Mouse (Mus musculus) neural tube, embryonic 11.5 days (tissue): Measurements from ENCODE around the gene Gm9767. TPM values are rescaled to one million over a fixed set of nuclear protein-coding genes. Genes with fewer than 3 reads are reported as not detected.

Experiments used
- ATAC-seq: fragments of 200-750 bp; cut with Nextera tagmentation; 2 replicates; pipeline ENCODE4 v1.8.0; 2017; ENCODE audit warnings: moderate number of reproducible peaks, mild to moderate bottlenecking, moderate TSS enrichment, moderate library complexity; ENCODE audit not compliant: insufficient read depth, low FRiP score, low TSS enrichment
- DNase-seq: peaks from one replicate; pipeline ENCODE4 v3.0.0-alpha.2; 2015; ENCODE audit warnings: low spot score
- H3K27ac ChIP-seq: fragments of 300-500 bp; sonication (generic); 2 replicates; pipeline ENCODE4 v1.5.1; 2014; ENCODE audit warnings: low read depth, mild to moderate bottlenecking, low read length
- H3K27me3 ChIP-seq: fragments of 300-500 bp; sonication (generic); 2 replicates; pipeline ENCODE4 v1.6.1; 2014; ENCODE audit warnings: mild to moderate bottlenecking, low read length, mixed read lengths; ENCODE audit not compliant: control insufficient read depth, insufficient read depth
- H3K36me3 ChIP-seq: fragments of 300-500 bp; sonication (generic); 2 replicates; pipeline ENCODE4 v1.6.1; 2014; ENCODE audit warnings: mild to moderate bottlenecking, low read length, moderate library complexity, mixed read lengths; ENCODE audit not compliant: control insufficient read depth, insufficient read depth
- H3K4me1 ChIP-seq: fragments of 300-500 bp; sonication (generic); 2 replicates; pipeline ENCODE4 v1.6.1; 2014; ENCODE audit warnings: low read length, mixed read lengths; ENCODE audit not compliant: control insufficient read depth, insufficient read depth
- H3K4me2 ChIP-seq: fragments of 300-500 bp; sonication (generic); 2 replicates; pipeline ENCODE4 v1.6.1; 2014; ENCODE audit warnings: low read depth, mild to moderate bottlenecking, moderate library complexity
- H3K4me3 ChIP-seq: fragments of 300-500 bp; sonication (generic); 2 replicates; pipeline ENCODE4 v1.5.1; 2014; ENCODE audit warnings: low read depth, low read length
- H3K9ac ChIP-seq: fragments of 300-500 bp; sonication (generic); 2 replicates; pipeline ENCODE4 v1.6.1; 2014; ENCODE audit warnings: mild to moderate bottlenecking, low read length
- H3K9me3 ChIP-seq: fragments of 300-500 bp; sonication (generic); 2 replicates; pipeline ENCODE4 v1.6.1; 2016; ENCODE audit warnings: low read length; ENCODE audit not compliant: control insufficient read depth
- WGBS: fragments of 180-500 bp; shearing (Covaris S2); extraction: QIAGEN DNeasy Blood & Tissue Kit; methylation state at CpG from one replicate; pipeline ENCODE4 v1.1.7; 2014; 5-methylcytosine and 5-hydroxymethylcytosine counted together
- polyA plus RNA-seq: library from polyadenylated mRNA; unstranded; fragments of >200 nt; fragmentation: Nextera tagmentation; extraction: Ambion mirVana; gene quantifications from 2 replicates; pipeline ENCODE4 v1.2.1, GENCODE M21; 2014

The Gm9767 gene
- polyA plus RNA-seq, 1 experiment from 2014 or later: 0.49 TPM

DNA sequence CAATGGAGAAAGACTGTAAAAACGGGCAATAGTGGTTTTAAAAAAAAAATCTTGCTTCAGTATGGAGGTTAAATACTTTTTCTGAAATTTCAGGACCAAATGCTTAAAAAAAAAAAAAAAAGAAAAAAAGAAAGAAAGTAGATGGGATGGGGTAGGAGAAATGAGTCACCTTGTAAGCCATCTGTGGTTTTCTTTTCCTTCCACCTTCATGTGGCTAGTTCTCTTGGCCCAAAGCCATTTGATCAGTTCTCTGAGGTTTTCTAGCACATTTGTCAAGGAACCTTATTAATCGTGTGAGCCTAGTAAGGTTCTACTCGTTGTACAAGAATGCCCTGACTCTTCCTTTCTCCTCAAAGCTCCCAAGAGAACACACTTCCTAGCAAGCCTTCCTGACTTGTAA lies 1.6 kb downstream of the Gm9767 start:
- Histone ChIP-seq H3K27me3 (no peaks in the 10 kb centered on the region), H3K9me3 (no peaks in the 10 kb centered on the region), H3K9ac (no peak overlapping the region), H3K4me2 (no peak overlapping the region), H3K36me3 (no peaks in the 10 kb centered on the region), H3K27ac (no peak overlapping the region), H3K4me3 (no peak overlapping the region), H3K4me1 (no peaks in the 10 kb centered on the region)
- 85% methylated on average over 3 of the region's 3 CpGs for WGBS
- DNase-seq: no peak
- no peak for ATAC-seq

DNA sequence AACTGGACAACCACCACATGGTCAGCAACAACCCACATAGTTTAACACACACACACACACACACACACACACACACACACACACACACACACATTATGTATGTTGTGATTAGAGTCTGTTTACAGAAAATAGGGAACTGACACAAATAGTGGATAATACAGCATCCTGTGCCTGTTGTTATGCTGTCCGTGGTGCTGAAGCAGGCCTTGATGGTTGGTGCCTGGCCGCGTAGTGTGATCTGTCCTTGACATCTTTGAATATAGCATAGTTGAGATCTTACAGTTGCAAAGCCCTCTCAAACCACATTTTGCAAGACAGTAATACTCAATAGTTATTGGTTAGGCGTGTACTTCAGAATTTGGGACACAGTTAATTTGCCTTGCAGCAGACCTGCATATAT lies 4.0 kb downstream of the Gm9767 start:
- no peaks in the 10 kb centered on the region for H3K9me3 ChIP-seq
- H3K4me2 ChIP-seq: no peak overlapping the region
- DNase-seq (peak; percentile 12), ATAC-seq (no peak)
- H3K9ac ChIP-seq: no peak overlapping the region
- no peak overlapping the region for H3K4me3 ChIP-seq
- no peaks in the 10 kb centered on the region for H3K4me1 ChIP-seq
- WGBS: 75% methylated on average over 4 of the region's 4 CpGs
- no peaks in the 10 kb centered on the region for H3K27me3 ChIP-seq
- H3K36me3 ChIP-seq: no peaks in the 10 kb centered on the region
- H3K27ac ChIP-seq: no peak overlapping the region

DNA sequence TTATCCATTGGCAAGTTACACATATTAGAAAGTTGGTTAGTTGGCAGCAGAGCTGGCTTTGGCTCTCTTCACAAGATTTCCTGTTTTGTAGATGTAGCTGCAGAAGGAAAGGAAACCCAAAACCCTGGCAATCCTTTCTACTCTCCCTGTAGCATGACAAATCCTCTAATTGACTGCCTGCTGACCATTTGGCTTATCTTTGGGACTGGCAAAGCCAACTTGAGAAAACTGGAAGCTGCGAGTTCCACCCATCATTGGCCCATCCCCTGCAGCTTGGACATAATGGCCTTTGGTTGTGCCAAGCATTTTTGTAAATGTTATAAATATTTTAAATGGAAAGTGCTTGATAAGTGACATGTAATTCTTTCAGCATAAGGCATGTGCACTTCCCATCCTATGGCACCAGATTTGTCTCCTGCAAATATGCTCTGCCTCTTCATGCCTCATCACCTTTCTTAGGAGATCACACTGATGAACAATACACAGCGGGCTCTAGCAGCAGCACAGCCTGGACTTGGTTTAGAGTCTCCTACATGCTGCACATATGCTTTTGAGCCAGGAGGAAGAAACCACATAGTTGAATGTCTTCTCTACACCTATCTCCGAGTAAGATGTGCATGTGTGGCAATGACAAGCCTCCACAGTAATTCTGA lies 25.4 kb downstream of the Gm9767 start:
- Histone ChIP-seq H3K4me2 (no peak overlapping the region), H3K36me3 (no peaks in the 10 kb centered on the region), H3K9me3 (no peaks in the 10 kb centered on the region), H3K27ac (no peak overlapping the region), H3K4me3 (no peak overlapping the region), H3K27me3 (no peaks in the 10 kb centered on the region), H3K9ac (no peak overlapping the region), H3K4me1 (no peaks in the 10 kb centered on the region)
- no peak for DNase-seq
- 83% methylated on average over 3 of the region's 3 CpGs for WGBS
- ATAC-seq: no peak

DNA sequence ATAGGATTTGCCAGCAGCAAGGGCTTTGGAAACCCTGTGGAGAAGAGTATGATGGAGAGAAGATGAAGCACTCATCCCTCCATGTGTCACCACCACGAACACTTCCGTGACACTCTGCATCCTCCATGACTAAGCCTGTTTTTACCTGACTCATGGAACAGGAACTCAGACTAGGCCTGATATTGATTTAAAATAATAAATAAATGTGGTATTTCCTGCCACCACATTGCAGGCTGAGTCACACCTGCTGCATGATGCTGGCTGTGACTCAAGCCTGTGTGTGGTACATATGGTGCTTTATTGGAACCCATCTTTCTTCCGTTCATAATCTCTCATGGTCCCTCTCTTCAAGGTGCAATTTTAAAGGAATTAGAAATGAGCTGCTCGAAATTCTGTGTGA lies 36.4 kb downstream of the Gm9767 start:
- H3K9me3 ChIP-seq: no peaks in the 10 kb centered on the region
- H3K36me3 ChIP-seq: no peaks in the 10 kb centered on the region
- no peak overlapping the region for H3K27ac ChIP-seq
- no peak overlapping the region for H3K4me3 ChIP-seq
- H3K27me3 ChIP-seq: no peaks in the 10 kb centered on the region
- no peaks in the 10 kb centered on the region for H3K4me1 ChIP-seq
- DNase-seq (no peak), ATAC-seq (no peak)
- H3K4me2 ChIP-seq: no peak overlapping the region
- no peak overlapping the region for H3K9ac ChIP-seq
- 94% methylated on average over 4 of the region's 4 CpGs for WGBS

DNA sequence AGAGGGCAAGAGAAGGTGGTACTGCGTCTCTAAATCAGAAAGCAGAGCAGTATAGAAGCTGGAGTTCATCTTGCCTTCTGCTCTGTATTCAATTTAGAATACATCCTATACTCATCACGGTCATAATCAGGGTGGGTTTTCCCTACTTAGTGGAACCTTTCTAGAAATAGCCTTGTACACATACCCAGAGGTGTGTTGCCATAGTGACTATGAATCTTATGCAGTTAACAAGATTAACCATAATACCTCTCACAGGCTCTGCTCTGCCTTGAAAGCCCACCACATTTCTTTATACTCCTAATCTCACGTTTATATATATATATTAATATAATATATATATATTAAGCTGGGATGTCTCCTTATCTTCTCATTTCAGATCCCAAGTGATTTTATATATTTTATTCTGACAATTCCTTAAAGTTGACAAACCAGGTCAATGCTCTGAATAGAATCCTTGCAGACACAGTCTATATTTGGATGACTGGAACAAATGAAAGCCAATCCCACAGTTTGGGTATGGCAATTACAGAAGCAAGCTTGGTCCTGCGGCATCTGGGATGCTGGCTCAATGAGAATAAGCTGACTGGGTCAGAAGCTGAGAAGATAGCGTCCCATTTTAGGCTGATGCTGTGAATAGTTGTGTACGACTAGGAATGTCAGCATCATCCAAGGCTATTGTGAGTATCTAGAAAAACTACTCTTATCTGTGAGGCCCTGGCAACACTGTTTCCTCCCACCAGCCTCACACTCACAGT lies 41.2 kb downstream of the Gm9767 start:
- WGBS: 86% methylated on average over 6 of the region's 6 CpGs
- Histone ChIP-seq H3K4me2 (no peak overlapping the region), H3K27me3 (no peaks in the 10 kb centered on the region), H3K9ac (no peak overlapping the region), H3K4me3 (no peak overlapping the region), H3K9me3 (no peaks in the 10 kb centered on the region), H3K36me3 (no peaks in the 10 kb centered on the region), H3K27ac (no peak overlapping the region), H3K4me1 (no peaks in the 10 kb centered on the region)
- DNase-seq (no peak), ATAC-seq (no peak)

DNA sequence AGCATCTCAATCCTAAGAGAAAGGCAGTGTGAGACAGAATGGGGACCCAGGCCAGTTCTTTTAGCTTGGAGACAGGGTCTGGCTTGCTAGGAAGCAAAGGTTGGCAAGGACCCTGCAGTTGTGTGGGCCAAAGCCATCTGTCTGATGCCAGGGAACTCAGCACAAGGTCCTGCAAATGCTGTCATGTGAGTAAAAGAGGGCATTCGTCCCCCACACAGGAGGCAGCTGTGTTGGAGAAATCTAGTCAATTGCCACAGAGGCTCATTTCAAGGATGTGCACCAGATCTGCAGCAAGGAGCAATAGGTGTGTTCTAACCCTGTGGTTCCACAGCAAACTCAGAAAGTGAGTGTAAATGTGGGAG lies 41.7 kb downstream of the Gm9767 start:
- Histone ChIP-seq H3K4me3 (no peak overlapping the region), H3K4me2 (no peak overlapping the region), H3K4me1 (no peaks in the 10 kb centered on the region), H3K27me3 (no peaks in the 10 kb centered on the region), H3K9me3 (no peaks in the 10 kb centered on the region), H3K27ac (no peak overlapping the region), H3K36me3 (no peaks in the 10 kb centered on the region), H3K9ac (no peak overlapping the region)
- ATAC-seq (no peak), DNase-seq (no peak)
- WGBS: 79% methylated on average over 1 of the region's 1 CpGs

Other genes with a start within 250 kb of the Gm9767 start
- 14.8 and 15.0 TPM in 2 replicates for gene Tmem200a, start 797 bp downstream of the Gm9767 start, polyA plus RNA-seq
- 0.24 TPM in 1 of 2 replicates, not detected in the other for gene Samd3, start 151.5 kb downstream of the Gm9767 start, polyA plus RNA-seq